Mouse (Mus musculus): ENCODE results near the gene Cluh. TPM values are rescaled to one million over a fixed set of nuclear protein-coding genes. Genes with fewer than 3 reads are reported as not detected.

The Cluh gene
- polyA plus RNA-seq, 1 experiment from 2014 or later, result 16.9 TPM

DNA sequence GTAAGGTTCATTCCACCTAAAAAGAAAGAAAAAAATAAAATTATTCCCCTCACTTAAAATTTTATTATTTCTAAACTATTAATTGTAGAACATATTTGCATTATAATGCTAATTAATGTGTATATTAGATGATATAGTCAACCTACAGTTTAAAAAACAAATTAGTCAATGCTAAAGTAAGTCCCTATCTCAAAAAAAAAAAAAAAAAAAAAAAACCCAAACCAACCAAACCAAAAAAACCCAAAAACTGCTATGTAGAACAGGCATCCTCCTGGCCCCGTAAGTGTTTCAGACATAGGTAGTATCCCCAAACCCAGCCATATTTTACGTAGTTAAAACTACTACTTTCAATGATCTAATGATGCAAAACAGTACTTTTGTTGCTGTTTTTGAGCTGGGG, 50.2 kb downstream of the Cluh start:
- Histone ChIP-seq H3K4me2 (no peak overlapping the region), H3K9me3 (no peaks in the 10 kb centered on the region), H3K4me3 (no peak overlapping the region), H3K4me1 (replicated peaks) (no peaks in the 10 kb centered on the region), H3K9ac (no peak overlapping the region), H3K27me3 (no peaks in the 10 kb centered on the region), H3K27ac (replicated peaks) (no peak overlapping the region), H3K36me3 (peaks cover 38% of the 10 kb centered on the region)
- no peak for ATAC-seq (ENCODE audit: low read depth)
- WGBS, result 95% methylated on average over 2 of the region's 2 CpGs

DNA sequence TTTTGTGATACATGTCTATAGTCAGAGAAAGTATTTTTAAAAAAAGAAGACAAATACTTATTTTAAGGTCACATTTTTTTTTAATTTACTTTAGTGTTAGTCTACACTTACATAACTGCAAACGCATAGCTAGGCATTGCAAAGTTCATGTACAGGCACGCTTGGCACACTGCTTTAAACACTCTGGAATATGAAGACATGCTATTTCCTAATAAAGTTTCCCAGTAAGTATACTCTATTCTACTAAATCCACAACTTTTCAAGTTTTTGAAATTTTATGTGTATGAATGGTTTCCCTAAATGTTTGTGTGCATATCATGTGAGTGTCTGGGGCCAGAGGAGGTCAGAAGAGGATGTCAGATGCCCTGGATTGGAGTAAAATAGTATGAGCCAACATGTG, 54.8 kb downstream of the Cluh start:
- H3K27ac ChIP-seq (replicated peaks), result no peak overlapping the region
- no peak for ATAC-seq (ENCODE audit: low read depth)
- no peak overlapping the region for H3K4me2 ChIP-seq
- H3K4me1 ChIP-seq (replicated peaks), result peaks cover 3% of the 10 kb centered on the region; the same call in 1 of the 2 replicates
- no peak overlapping the region for H3K4me3 ChIP-seq
- peaks cover under 1% of the 10 kb centered on the region for H3K36me3 ChIP-seq
- H3K27me3 ChIP-seq, result no peaks in the 10 kb centered on the region
- 98% methylated on average over 2 of the region's 2 CpGs for WGBS
- H3K9me3 ChIP-seq, result no peaks in the 10 kb centered on the region
- no peak overlapping the region for H3K9ac ChIP-seq

DNA sequence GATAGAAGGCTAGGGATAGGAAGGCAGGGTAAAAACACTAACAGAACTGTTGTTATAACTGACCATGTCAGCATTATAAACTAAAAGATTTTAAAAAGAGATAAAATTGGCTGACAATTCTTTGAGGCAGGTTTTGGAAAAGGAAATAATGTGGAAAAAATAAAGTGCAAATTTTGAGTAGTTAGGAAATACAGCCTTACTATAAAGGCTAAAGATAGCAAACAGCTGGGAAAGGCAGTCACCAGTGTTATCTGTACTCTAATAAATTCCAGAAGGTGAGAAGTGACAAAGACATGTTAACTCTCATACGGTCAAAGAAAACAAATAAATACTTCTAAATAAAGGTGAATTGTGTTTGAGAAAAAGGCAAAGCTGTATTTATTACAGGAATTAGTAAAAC, 59.5 kb downstream of the Cluh start:
- H3K4me1 ChIP-seq (replicated peaks), result peaks cover 3% of the 10 kb centered on the region; the same call in 1 of the 2 replicates
- WGBS, result 73% methylated on average over 1 of the region's 1 CpGs
- no peaks in the 10 kb centered on the region for H3K27me3 ChIP-seq
- no peak for ATAC-seq (ENCODE audit: low read depth)
- H3K4me2 ChIP-seq, result no peak overlapping the region
- no peaks in the 10 kb centered on the region for H3K36me3 ChIP-seq
- no peak overlapping the region for H3K9ac ChIP-seq
- no peaks in the 10 kb centered on the region for H3K9me3 ChIP-seq
- H3K27ac ChIP-seq (replicated peaks), result no peak overlapping the region
- H3K4me3 ChIP-seq, result no peak overlapping the region

DNA sequence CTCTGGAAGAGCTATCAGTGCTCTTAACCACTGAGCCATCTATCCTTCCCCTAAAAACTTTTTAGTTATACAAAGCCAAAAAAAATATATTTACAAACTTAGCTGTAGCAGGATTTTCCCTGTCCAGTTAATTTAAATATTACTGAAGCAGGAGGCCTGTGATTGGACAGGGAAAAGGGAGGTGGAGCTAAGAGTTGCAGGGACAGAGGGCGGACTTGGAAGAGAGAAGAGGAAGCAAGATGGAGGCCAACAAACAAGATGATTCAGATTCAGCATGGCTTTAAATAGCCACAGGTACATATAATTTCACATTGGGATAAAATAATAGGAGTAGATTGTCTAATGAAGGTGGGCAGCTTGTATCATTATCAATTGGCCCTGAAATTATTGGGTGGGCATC, 61.4 kb downstream of the Cluh start:
- ATAC-seq (ENCODE audit: low read depth), result no peak
- H3K4me2 ChIP-seq, result no peak overlapping the region

DNA sequence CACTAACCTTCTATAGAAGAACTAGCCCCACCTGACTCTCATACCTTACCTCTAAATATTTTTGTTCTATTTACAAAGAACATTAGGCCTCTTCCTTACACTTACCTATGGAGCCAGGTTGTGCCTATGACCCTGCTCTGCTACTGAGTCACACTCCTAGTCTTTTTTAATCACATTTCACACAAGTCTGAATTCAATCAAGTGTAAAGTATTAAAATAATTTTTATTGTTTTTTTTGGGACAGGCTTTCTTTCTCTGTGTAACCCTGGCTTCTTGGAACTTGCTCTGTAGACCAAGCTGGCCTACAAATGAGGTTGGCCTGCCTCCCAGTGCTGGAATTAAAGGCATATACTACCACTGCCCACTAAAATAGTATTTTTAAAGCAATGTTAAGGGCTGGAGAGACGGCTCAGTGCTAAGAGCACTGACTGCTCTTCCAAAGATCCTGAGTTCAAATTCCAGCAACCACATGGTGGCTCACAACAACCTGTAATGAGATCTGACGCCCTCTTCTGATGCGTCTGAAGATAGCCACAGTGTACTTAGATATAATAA, 66.8 kb downstream of the Cluh start:
- H3K4me3 ChIP-seq, result no peak overlapping the region
- no peak overlapping the region for H3K27ac ChIP-seq (replicated peaks)
- ATAC-seq (ENCODE audit: low read depth), result no peak
- H3K4me2 ChIP-seq, result no peak overlapping the region
- H3K36me3 ChIP-seq, result no peaks in the 10 kb centered on the region
- peaks cover 30% of the 10 kb centered on the region for H3K4me1 ChIP-seq (replicated peaks)
- WGBS, result 91% methylated on average over 3 of the region's 3 CpGs
- no peak overlapping the region for H3K9ac ChIP-seq
- H3K27me3 ChIP-seq, result no peaks in the 10 kb centered on the region
- no peaks in the 10 kb centered on the region for H3K9me3 ChIP-seq

More for the DNA sequence above, 61.4 kb downstream of the Cluh start:
- Histone ChIP-seq H3K27me3 (no peaks in the 10 kb centered on the region), H3K4me1 (replicated peaks) (peaks cover 3% of the 10 kb centered on the region; the same call in 1 of the 2 replicates), H3K9me3 (no peaks in the 10 kb centered on the region), H3K36me3 (no peaks in the 10 kb centered on the region), H3K27ac (replicated peaks) (no peak overlapping the region), H3K4me3 (no peak overlapping the region), H3K9ac (no peak overlapping the region)
- 75% methylated on average over 1 of the region's 1 CpGs for WGBS

Other genes with a start within 250 kb of the Cluh start
- 10.9 and 11.5 TPM in 2 replicates for gene Rap1gap2, start 38.6 kb upstream of the Cluh start, polyA plus RNA-seq (2015; fragmentation: Nextera tagmentation; extraction: Ambion mirVana)
- gene Ccdc92b, start 29.9 kb upstream of the Cluh start, polyA plus RNA-seq (2015; fragmentation: Nextera tagmentation; extraction: Ambion mirVana), result 1.9 and 2.1 TPM in 2 replicates
- gene Pafah1b1, start 75.2 kb downstream of the Cluh start, polyA plus RNA-seq (2015; fragmentation: Nextera tagmentation; extraction: Ambion mirVana), result 60.9 and 74.4 TPM in 2 replicates
- gene Mettl16, start 121.3 kb downstream of the Cluh start, polyA plus RNA-seq (2015; fragmentation: Nextera tagmentation; extraction: Ambion mirVana), result 40.2 and 49.8 TPM in 2 replicates
- 8.4 and 8.9 TPM in 2 replicates for gene Mnt, start 181.4 kb downstream of the Cluh start, polyA plus RNA-seq (2015; fragmentation: Nextera tagmentation; extraction: Ambion mirVana)
- gene Sgsm2, start 247.6 kb downstream of the Cluh start, polyA plus RNA-seq (2015; fragmentation: Nextera tagmentation; extraction: Ambion mirVana), result 17.1 and 19.7 TPM in 2 replicates
- gene Tsr1, start 248.6 kb downstream of the Cluh start, polyA plus RNA-seq (2015; fragmentation: Nextera tagmentation; extraction: Ambion mirVana), result 30.2 and 31.9 TPM in 2 replicates

All from neural tube, embryonic 13.5 days (tissue).